Mouse (Mus musculus) liver, postnatal 0 days (tissue): Measurements from ENCODE around the gene Arhgef33.

Source experiments
- CTCF ChIP-seq: sonication (generic); IDR thresholded peaks from 2 replicates; pipeline ENCODE4 v1.5.1; 2016; ENCODE audit warnings: antibody characterized with exemption, low read depth
- EP300 ChIP-seq: IDR thresholded peaks from 2 replicates; pipeline ENCODE4 v1.6.1; 2016; ENCODE audit warnings: antibody characterized with exemption, low read depth, mild to moderate bottlenecking

DNA sequence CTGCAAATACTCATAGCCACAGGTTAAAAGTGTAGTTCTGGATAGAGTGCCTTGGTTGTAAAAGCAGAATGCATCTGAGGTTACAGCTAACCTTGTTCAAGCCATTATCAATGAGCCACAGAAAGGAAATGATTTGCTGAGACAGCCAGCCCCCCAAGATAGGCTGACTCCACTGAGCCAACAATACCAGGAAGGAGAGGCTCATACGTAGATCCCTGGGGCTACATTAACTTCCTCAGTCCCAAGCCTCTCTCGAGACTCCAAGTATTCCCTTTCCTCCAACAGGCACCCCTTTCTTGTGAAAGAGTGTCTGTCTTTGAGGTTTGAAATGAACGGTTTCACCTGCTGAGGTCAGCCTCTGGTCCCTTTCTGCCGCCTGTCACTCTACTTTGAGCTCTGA, 22.8 kb upstream of the Arhgef33 start:
- no peak for TF ChIP-seq CTCF
- no peak for TF ChIP-seq EP300
